Mouse (Mus musculus): ENCODE measurements around the gene Atpaf1.

GRCm38 (mm10) chr4:115795360-115795759, 10.7 kb downstream of the Atpaf1 start:
- TF ChIP-seq GATA1 (IDR thresholded peaks at IDR 0.05; ENCODE audit: low read length) (no peak), TAL1 (IDR thresholded peaks at IDR 0.05; ENCODE audit: low read length) (no peak)

Measured in erythroblast, embryonic 14.5 days (primary cell).